Mouse (Mus musculus): ENCODE measurements around the gene Bbs9. TPM values are rescaled to one million over a fixed set of nuclear protein-coding genes. Genes with fewer than 3 reads are reported as not detected.
A peak's percentile ranks its signal among the peaks of the same experiment; 100 is the strongest.

The Bbs9 gene
- total RNA-seq, 2 experiments from 2014 or later = 11.8 to 14.0 TPM

DNA sequence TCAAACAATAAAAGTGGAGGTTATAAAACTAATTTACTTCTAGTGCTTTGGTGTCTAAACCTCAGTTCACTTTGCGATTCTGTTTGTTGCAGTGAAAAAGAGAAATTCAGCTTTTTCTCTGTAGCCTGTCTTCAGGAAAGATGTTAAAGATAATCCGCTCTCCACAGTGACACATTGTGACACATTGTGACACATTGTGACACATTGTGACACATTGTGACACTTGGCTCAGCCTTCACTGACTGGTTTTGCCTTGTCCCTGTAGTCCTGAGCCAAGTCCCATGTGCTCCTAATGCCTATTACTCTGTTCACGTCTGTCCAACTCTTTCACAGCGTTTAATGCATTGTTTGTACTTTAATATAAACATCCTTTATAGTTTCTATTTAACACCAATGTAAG lies 203.0 kb downstream of the Bbs9 start:
- intact Hi-C loops (cut with DNase I) = no loop called here
- no peak for DNase-seq

GRCm38 (mm10) chr9:22679485-22679884 lies 204.0 kb downstream of the Bbs9 start:
- DNase-seq = no peak
- intact Hi-C loops (cut with DNase I) = no loop called here

GRCm38 (mm10) chr9:22680031-22680430 lies 204.5 kb downstream of the Bbs9 start:
- intact Hi-C loops (cut with DNase I) = no loop called here
- DNase-seq = no peak

DNA sequence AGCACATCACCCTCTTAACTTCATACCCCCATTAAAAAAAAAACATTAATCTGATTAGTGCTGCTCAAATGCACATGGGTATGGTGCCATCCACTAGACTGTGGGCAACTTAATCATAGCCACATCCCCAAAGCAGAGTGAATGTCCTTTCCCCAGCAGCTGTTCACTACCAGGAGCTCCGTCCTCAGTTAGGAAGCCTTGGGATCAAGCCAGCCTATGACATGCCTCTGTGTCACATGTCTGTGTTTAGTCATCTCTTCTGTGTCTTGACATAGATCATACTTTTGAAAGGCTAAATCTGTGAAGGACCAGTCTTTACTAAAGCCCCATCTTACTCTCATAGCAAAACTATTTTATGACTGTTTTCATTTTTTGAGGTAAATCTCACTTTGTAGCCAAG lies 205.0 kb downstream of the Bbs9 start:
- intact Hi-C loops (cut with DNase I) = no loop called here
- peak in 1 of 2 experiments; percentile 28 for DNase-seq

DNA sequence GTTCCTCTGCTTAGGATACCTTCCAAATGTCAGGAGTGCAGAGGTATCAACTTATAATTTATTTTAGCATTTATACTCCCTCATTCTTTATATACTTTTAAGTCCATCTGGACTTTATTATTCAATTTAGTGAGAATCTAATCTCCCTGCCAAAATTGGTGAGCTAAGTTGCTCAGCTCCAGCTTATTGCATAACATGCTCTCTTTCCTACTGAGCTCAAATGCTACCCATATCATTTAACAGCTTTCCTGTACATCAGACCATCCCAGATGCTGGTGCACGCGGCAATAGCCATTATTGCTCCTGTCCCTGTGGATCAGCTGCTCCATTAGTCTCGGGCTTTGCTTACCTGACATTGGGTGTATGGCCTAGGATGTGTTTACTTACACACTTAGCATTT lies 208.3 kb downstream of the Bbs9 start:
- intact Hi-C loops (cut with DNase I) = no loop called here
- DNase-seq = no peak

DNA sequence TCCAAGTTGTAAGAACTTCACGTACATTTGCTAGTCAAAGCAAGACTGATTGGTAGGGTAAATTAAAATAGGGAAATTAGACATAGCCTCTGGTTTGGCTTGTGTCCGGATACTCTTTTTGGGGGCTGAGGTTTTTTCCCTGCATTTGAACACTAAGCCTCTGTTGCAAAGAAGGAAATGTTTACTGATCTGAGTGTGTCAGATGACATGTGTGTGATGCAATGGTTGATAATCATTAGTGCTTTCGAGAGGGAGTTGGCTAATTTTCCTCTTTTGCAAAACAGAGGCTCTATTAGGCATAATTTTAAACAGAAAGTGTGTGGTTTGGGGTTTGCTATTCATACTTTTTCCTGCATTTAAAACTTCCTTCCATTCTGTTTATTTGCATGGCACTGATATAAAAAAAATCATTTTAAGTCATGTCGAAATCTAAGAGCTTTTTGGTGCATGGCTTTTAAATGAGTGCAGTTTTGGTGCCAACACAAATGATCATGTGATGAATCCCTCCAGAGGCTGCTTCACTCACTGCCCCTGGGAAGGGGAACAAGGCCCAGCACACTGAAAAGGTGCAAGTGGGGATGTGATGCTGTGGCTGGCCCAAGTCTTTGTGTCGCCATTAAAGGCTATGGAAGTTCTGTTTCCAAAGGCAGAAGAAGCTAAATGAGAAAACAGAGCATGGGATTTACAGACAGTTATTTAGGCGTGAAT lies 211.4 kb downstream of the Bbs9 start:
- intact Hi-C loops (cut with DNase I) = no loop called here
- no peak for DNase-seq

GRCm38 (mm10) chr9:22690234-22690633 lies 214.7 kb downstream of the Bbs9 start:
- intact Hi-C loops (cut with DNase I) = no loop called here
- DNase-seq = no peak

DNA sequence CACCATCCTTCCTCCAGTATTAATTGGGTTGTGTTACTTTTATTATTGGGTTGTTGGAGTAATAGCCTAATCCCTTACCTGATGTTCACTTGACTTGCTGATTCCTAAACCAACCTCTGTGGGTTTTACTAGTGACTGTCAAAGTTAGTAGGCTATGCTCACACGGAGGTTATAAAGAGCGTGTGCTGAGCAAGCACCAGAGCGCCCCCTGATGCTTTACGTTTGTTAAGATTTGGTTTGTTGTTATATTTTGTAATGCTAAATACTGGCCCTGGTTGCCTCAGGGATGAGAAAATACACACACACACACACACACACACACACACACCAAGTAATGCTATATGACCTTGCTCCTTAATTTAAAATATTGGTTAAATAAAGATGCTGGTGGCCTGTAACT lies 219.9 kb downstream of the Bbs9 start:
- DNase-seq = no peak
- intact Hi-C loops (cut with DNase I) = no loop called here

DNA sequence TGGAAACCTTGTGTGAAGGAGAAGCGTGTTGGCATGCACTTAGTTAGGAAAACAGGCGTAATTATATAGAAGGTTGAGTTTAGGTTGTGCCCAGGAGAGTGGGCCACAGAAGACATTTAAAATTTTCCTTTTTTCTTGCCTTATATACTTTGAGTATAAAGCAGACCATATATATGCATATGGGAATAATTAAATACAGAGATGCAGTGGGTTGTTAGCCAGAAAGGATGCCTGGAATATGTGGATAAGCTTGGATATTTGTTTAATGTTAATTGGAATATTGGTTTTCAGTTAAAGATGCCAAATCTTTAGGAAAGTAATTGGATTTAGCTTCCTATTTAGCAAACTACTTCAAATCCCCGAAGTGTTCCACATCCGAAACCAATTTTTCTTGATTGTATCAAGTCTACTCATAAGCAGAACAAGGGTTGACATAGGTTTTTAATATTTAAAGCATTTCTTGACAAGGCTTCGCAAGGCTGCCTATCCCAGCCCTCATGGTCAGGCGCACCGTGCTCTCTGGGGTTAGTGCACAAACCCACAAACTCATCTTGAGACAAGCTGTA lies 221.4 kb downstream of the Bbs9 start:
- DNase-seq = no peak
- intact Hi-C loops (cut with DNase I) = no loop called here

DNA sequence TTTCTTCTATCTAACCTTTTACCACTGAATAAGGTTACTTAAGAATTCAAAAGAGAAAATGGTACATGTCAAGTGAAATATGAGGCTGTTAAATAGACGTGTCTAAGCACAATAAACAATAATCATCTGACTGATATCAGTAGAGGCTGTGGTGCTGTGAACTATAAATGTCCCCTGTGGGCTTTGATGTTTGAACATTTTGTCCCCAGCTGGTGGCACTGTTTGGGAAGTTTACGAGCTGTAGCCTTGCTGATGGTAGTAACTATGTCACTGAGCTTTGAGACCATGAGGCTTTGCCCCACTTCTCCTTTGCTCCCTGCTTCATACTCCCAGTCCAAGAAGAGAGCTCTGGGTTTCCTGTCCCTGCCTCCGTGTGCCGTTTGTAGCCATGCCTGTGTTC lies 222.3 kb downstream of the Bbs9 start:
- intact Hi-C loops (cut with DNase I) = no loop called here
- no peak for DNase-seq

GRCm38 (mm10) chr9:22698501-22698900 lies 223.0 kb downstream of the Bbs9 start:
- DNase-seq = no peak
- intact Hi-C loops (cut with DNase I) = no loop called here

DNA sequence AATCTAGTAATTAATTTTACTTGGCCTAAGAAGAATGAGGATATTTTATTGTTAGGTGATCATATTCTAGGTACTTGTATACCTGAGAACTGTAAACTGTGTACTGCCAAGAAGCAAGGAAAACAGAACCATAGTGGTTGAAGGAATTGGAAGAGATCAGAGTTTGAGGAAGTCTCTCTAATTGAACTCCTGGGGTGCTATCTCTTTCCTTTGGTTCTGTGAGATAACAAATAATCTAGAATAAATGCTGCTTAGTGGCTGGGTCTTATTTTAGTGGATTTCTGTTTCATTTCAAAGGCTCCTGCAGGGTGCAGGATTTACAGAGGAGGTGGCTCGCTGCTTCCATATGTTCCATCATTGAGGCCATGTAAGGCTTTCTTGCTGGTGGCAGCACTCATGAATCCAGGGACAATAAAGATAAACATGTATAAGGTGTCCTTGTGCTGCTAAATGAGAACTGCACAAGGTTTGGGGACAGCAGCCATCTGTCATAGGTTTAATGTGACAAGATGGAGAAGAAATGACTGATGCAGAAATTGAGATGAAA lies 226.6 kb downstream of the Bbs9 start:
- intact Hi-C loops (cut with DNase I) = loop anchor here (10.0 kb wide), 1 partner anchor 147 kb away; no protein-coding TSS in a partner anchor
- no peak for DNase-seq

GRCm38 (mm10) chr9:22702812-22703367 lies 227.4 kb downstream of the Bbs9 start:
- intact Hi-C loops (cut with DNase I) = loop anchor here (10.0 kb wide), 1 partner anchor 148 kb away; no protein-coding TSS in a partner anchor
- DNase-seq = no peak

- no peak for DNase-seq
Observed at GRCm38 (mm10) chr9:22703541-22703940, 228.0 kb downstream of the Bbs9 start.

GRCm38 (mm10) chr9:22707166-22707913 lies 231.8 kb downstream of the Bbs9 start:
- no peak for DNase-seq
- intact Hi-C loops (cut with DNase I) = loop anchor here (10.0 kb wide), 1 partner anchor 153 kb away; no protein-coding TSS in a partner anchor

More at GRCm38 (mm10) chr9:22703541-22703940, 228.0 kb downstream of the Bbs9 start:
- intact Hi-C loops (cut with DNase I) = loop anchor here (10.0 kb wide), 1 partner anchor 149 kb away; no protein-coding TSS in a partner anchor

- intact Hi-C loops (cut with DNase I) = loop anchor here (1.0 to 10.0 kb wide), 2 partner anchors 154 to 503 kb away; no protein-coding TSS in a partner anchor
- peak; percentile 67 to 80 for DNase-seq
Observed at GRCm38 (mm10) chr9:22708970-22709726, 233.6 kb downstream of the Bbs9 start.

GRCm38 (mm10) chr9:22710032-22710431 lies 234.5 kb downstream of the Bbs9 start:
- DNase-seq = no peak
- intact Hi-C loops (cut with DNase I) = loop anchor here (10.0 kb wide), 4 partner anchors 85 to 535 kb away; no protein-coding TSS in a partner anchor

GRCm38 (mm10) chr9:22711339-22711738 lies 235.8 kb downstream of the Bbs9 start:
- intact Hi-C loops (cut with DNase I) = loop anchor here (10.0 kb wide), 4 partner anchors 83 to 533 kb away; no protein-coding TSS in a partner anchor
- no peak for DNase-seq

DNA sequence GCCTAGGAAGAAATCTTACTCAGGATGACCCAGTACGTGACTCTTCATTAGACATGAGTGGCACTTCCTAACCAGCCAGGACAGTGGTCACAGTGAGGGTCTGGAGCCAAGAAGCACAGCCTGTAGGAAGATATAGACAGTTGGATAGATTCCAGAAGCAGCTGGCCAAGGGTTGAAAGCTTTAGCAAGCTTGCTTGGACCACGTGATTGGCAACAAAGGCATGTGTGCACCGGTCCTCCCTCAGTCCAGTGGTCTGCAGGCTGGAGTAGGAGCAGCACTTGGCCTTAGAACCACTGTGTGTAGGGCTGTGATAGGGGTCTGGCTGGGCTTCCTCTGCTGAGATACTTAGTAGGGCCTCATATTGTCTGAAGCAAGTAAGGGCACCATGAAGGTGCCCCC lies 237.2 kb downstream of the Bbs9 start:
- intact Hi-C loops (cut with DNase I) = loop anchor here (10.0 kb wide), 4 partner anchors 82 to 532 kb away; no protein-coding TSS in a partner anchor

GRCm38 (mm10) chr9:22713286-22713685 lies 237.8 kb downstream of the Bbs9 start:
- intact Hi-C loops (cut with DNase I) = loop anchor here (10.0 kb wide), 4 partner anchors 82 to 532 kb away; no protein-coding TSS in a partner anchor
- DNase-seq = peak; percentile 63 to 75

More for the DNA sequence above, 237.2 kb downstream of the Bbs9 start:
- no peak for DNase-seq
